Mouse (Mus musculus) adrenal gland, postnatal 25 days (tissue): ENCODE results near the gene BC055324. TPM values are rescaled to one million over a fixed set of nuclear protein-coding genes. Genes with fewer than 3 reads are reported as not detected.

ENCODE experiments used
- DNase-seq: peaks from one replicate; pipeline ENCODE4 v3.0.0; 2021; ENCODE audit warnings: mixed read lengths
- total RNA-seq: library from RNA; stranded (reverse); gene quantifications from 2 replicates; pipeline ENCODE4 v1.2.3, GENCODE M21; 2021

The BC055324 gene
- total RNA-seq, 1 experiment from 2014 or later, result 2.9 TPM

- DNase-seq, result no peak
These were observed 41.2 kb downstream of the BC055324 start for GRCm38 (mm10) chr1:163953396-163953795.

- DNase-seq, result no peak
These were observed 52.5 kb downstream of the BC055324 start for GRCm38 (mm10) chr1:163942056-163942455.

GRCm38 (mm10) chr1:163934591-163934990, 60.0 kb downstream of the BC055324 start:
- DNase-seq, result no peak

- DNase-seq, result no peak
These were observed 62.8 kb downstream of the BC055324 start for GRCm38 (mm10) chr1:163931801-163932200.

GRCm38 (mm10) chr1:163930458-163930794, 64.2 kb downstream of the BC055324 start:
- no peak for DNase-seq

- peak; percentile 87 for DNase-seq
These were observed 64.7 kb downstream of the BC055324 start for GRCm38 (mm10) chr1:163929636-163930457.

GRCm38 (mm10) chr1:163928846-163929245, 65.8 kb downstream of the BC055324 start, which contains the start of gene Scyl3:
Gene Scyl3, plus strand, starts transcription at chr1:163929100.
- no peak for DNase-seq

GRCm38 (mm10) chr1:163924093-163924492, 70.5 kb downstream of the BC055324 start:
- DNase-seq, result no peak

GRCm38 (mm10) chr1:163917349-163918160, 77.0 kb downstream of the BC055324 start:
- DNase-seq, result no peak

- no peak for DNase-seq
These were observed 82.6 kb downstream of the BC055324 start for GRCm38 (mm10) chr1:163911981-163912380.

GRCm38 (mm10) chr1:163910785-163911184, 83.8 kb downstream of the BC055324 start:
- no peak for DNase-seq

GRCm38 (mm10) chr1:163910343-163910742, 84.3 kb downstream of the BC055324 start:
- DNase-seq, result no peak

- no peak for DNase-seq
These were observed 86.2 kb downstream of the BC055324 start for GRCm38 (mm10) chr1:163908389-163908788.

- no peak for DNase-seq
These were observed 87.4 kb downstream of the BC055324 start for GRCm38 (mm10) chr1:163907007-163907811.

- DNase-seq, result no peak
These were observed 91.2 kb downstream of the BC055324 start for GRCm38 (mm10) chr1:163903411-163903810.

- no peak for DNase-seq
These were observed 94.4 kb downstream of the BC055324 start for GRCm38 (mm10) chr1:163900168-163900567.

GRCm38 (mm10) chr1:163899575-163899974, 95.0 kb downstream of the BC055324 start:
- no peak for DNase-seq

GRCm38 (mm10) chr1:163898291-163898764, 96.3 kb downstream of the BC055324 start:
- no peak for DNase-seq
